Mouse (Mus musculus) megakaryocyte progenitor cell, adult 5-6 weeks (primary cell): ENCODE measurements around the gene Itgb2. TPM values are rescaled to one million over a fixed set of nuclear protein-coding genes. Genes with fewer than 3 reads are reported as not detected.

Experiments used
- ATAC-seq: replicated peaks from 2 replicates; pipeline ENCODE4 v1.8.0; 2016; ENCODE audit warnings: mild to moderate bottlenecking, moderate TSS enrichment, inconsistent platforms; ENCODE audit not compliant: poor library complexity
- total RNA-seq, 2 experiments: library from RNA; stranded (forward) in 1 of 2; stranded (reverse) in 1 of 2; fragments of 157-497, 149-512 nt in 1 of 2; fragments of 200-1000 nt in 1 of 2; gene quantifications; 2 replicates each; pipeline versions ENCODE4 v1.2.3 to v1.2.4; 2015 to 2017

Itgb2 gene
- total RNA-seq, 2 experiments from 2014 or later: 37.2 to 42.0 TPM

DNA sequence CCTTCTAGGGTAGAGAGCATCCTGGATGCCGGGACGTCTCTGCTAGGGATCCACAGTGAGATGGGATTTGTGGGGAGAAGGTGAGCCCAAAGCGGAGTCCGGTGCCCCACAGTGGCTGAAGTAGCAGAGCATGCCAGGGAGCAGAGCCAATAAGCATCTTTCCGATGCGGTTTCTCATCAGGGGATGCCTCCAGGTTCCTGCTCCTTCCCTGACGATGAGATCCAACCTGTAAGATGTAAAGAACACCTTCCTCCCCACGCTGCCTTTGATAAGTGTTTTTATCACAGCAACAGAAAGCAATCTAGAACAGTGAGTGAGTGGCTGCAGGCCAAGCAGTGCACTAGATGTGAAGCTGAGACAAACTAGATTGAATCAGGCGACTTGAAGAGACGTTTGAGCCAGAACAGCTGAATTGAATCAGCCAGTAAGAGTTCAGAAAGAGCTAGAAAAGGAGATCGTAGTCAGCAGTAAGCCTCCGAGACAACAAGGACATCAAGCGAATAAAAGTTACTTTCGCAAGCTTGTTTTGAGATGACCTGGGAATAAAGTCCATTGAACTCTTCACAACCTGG, 13.6 kb upstream of the Itgb2 start:
- ATAC-seq: no peak

DNA sequence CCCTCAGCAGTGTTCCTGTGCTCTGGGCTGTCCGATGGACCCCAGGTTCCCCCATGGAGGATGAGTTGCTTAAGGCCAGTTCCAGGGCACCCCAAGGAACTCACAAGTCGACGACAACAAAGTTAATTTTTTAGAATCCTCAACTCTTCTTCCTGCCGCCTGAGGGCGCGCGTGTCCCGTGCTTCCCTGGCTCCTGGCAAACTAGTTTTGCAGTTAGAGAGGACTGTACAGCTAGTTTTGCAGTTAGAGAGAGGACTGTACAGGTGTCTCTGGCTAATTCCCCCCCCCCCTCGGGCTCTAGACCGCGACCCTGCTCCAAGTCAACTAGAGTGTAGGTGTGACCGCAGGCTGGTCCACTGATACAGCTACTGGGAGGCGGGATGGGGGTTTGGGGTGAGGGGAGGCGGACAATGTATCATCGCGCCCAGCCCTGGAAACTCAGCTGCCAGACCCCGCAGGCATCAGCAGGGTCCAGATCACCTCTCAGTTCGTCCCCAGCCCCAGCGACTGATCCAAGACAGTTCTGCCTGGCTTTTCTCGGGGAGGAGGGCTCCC, 12.9 kb upstream of the Itgb2 start:
- ATAC-seq: peak; percentile 63

DNA sequence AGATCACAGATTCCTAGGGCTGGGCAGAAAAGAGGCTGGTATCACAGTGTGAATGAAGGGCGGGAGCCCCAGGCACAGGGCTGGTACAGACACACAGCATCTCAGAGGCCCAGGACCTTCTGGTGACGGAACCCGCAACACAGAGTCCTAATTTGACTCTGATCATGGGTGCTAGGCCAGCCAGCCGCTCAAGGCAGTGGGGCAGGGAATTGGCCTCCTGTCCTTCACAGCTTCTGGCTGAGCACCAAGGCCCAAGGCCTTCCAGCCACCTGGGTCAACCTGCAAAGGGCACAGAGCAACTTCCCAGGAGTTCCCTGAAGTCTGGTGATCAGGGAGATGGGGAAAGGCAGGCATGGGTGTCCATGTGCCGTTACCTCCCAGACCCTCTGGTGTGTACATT, 12.3 kb upstream of the Itgb2 start:
- no peak for ATAC-seq

DNA sequence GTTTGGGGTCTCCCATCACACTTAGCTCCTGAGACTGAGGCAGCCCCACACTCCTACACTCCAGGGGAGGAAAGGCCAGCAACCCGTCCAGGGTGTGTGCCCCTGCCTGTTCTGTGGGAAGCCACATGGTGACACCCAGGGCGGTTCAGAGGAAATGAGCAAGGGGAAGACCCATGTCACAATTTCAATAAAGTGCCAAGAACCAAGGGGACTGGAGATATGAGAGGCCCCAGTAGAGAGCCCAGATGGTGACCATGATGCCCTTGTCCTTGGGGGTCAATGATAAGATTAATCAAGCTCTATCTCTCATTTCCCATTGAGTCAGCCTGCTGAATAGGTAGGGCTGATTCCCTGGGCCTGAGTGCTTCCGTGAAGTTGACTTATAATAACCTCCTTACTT, 10.9 kb upstream of the Itgb2 start:
- ATAC-seq: no peak

DNA sequence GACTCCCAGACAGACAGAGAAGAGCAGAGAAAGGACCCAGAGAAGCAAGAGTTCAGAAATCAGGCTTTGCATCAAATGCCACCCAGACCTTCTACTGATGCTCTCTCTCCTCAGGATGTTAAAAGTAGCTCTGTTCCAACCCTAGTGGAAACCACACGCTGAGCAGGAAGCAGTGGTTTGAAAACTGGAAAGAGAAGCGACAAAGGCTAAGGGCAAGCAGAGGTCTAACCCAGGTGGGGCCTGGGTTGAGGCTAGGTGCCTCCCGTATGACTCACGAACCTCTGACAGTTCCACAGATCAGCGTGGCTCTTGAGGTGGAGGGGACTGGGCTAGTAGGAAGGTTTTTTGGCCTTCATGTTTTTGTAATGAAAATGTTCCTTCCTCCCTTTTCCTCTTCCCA, 9.6 kb upstream of the Itgb2 start:
- ATAC-seq: no peak

DNA sequence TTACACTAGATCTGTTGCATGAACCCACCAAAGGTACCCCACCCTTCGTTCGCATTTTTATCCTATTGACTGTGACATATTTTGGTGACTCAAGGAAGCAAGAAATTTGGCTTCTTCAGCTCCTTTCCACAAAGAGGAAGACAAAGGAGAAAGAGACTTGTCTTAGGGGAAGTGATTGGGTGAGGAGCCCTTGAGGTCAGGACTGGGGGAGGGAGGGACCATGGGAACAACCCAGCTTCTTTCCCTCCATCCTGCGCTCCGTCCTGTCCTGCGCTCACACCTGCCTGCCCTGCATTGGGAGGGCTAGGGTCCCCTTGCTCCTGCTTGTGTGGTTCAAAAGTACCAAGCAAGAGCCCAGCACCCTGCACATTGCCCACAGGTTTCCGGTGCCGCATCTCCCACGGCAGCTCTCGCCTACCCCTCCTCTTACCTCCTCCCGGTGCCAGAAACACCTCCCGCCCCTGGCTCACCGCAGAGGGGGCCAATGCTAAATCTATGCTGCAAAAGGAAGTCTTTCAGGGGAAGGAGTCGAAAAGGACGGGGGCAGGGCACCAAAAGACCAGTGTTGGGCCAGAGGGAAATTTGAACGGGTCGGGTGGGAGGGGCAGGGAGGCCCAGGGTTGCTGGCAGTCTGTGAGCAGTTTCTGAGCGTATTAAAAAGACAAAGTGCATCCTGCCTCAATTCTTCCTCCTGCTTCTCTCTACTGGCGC, 7.9 kb upstream of the Itgb2 start:
- ATAC-seq: peak; percentile 62

DNA sequence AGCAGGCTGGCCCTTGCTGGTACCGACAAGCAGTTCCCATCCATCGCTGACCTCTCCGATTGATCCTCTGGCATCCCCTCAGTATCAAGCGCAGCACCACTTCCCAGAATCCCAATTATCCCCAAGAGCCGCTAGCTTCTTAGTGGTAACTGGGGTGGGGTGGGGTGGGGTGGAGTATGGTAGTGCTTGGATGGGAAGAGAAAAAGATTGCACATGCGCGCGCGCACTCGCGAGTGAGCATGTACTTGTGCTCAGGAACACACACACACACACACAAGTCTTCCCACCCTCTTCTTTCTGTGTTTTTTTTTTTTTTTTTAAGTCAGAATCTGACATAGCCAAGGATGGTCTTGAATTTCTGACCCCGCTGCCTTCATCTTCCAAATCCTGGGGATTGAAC, 7.3 kb upstream of the Itgb2 start:
- ATAC-seq: no peak

DNA sequence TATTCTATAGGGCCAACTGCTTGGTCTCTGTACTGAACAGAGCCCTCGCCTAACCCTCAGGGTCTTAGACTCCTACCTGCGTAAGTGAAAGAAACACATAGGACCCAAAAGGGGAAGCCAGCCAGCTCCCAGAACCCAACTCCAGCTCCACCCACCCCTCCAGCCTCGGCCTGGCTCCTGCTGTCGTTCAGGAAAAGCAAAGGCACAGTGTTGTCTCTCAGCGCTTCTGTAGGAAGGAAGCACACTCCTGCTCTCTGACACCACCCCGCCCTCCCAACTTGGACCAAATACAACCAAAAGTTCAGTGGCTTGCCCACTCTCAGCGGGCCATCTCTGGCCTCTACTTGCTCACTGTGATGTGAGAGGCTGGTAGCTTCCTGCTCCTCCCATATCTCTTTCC, 6.7 kb upstream of the Itgb2 start:
- ATAC-seq: peak; percentile 30

DNA sequence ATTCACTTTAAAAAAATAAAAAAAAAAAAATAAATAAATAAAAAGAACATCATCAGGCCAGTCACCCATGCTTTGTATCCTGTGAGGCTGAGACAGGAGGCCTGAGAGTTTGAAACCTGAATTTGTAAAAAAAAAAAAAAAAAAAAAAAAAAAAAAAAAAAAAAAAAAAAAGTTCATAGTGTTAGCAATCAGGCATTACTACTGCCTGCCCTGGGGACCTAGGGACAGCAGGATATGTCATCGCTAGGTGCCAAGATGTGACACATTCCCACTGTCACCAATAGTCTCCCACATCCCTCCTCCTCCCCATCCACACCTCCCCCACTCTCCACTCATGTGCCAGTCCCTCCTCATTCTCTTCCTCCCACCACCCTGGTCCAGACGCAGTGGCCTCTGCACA, 3.6 kb upstream of the Itgb2 start:
- no peak for ATAC-seq

DNA sequence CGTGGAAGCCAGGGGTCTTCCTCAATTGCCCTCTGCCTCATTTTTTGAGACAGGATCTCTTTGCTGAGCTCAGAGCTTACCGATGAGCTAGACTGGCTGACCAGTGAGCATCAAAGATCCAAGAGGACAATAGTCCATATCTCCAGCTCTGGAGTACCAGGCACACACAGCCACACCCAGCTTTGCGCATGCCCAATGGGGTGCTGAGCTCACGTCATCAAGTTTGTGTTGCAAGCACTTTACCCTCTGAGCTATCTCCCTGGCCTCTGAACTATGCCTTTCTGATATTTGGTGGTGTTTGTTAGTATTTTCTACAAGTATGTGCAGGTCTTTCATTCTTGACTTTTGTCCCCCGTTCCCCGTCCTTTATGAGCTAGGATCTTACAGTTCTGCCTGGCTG, 1.4 kb upstream of the Itgb2 start:
- ATAC-seq: no peak

DNA sequence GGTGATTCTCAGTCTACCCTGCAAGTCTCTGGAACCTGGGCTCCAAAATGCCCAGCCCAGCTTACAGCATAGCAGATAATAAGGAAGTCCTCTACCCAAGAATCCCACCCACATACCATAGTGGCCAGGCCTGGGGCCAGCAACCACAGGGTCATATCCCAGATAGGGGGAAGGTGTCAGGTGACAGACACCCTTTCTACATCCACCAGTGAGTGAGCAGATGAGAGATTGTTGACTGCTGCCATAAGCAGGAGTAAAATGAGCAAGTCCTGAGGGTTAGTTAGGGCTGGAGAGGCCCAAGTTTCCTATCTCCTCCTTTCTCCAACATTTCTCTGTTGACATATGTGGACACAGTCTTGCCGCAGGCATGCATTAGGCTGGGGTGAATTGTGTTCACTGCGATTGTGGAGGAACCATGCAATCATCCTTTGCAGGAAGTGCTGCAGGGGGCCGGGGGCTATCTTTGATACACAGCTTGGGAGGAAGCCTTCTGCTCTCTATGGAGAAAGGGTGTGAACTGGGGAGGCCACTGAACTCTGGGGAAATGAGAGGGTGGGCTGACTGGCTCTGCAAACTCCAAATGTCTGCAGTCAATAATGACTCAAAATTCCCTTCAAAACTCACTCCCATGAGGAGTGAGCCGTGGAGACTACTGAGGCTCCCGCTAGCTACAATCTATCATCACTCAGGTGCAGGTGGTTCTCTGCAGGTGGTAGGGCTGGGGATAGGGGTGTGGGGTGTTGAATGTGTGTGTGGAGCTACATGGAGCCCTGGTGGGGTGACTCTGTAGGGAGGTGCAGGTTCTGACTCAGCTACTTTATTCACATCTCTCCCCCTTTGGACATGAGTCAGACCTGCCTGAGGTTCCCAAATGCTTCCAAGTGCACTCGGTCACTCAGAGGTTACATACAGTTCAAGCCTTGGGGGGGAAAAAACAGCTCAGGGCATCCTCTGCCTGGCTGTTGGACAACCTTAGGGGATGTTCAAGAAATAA, 1.3 kb downstream of the Itgb2 start:
- peak; percentile 64 for ATAC-seq

DNA sequence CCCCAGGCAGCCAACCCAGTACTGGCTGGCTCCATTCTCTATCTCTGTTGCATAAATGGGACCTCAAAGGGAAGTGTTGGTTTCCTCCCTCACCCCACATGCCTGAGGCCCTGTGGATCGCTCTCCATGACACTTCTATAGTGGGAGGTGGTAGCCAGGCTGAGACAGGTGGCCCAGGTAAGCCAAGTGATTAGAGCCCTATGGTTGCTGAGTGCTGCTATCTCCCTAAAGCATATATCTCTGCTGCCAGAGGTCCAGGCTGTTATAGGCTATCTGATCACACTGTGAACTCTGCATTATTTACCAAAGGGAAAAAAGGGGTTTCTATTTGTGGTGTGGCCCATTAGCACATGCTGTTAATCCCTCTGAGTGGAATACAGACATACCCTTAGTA, 2.0 kb downstream of the Itgb2 start:
- peak; percentile 33 for ATAC-seq

DNA sequence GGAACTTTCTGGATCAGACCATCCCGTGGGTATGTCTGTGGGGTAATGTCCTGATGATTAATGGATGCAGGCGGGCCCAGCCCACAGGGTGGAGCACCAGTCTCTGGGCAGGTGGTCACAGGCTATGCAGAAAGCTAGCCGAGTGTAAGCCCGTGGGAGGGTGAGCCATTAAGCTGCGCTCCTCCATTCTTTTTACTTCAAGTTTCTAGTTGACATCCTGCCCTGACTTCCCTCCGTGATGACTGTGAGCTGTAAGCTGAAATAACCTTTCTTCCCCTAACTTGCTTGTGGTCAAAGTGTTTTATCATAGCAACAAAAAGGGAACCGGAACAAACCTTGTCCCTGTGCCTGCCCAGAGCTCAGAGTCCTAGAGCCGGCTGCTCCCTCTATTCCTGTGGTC, 6.7 kb downstream of the Itgb2 start:
- peak; percentile 72 for ATAC-seq

DNA sequence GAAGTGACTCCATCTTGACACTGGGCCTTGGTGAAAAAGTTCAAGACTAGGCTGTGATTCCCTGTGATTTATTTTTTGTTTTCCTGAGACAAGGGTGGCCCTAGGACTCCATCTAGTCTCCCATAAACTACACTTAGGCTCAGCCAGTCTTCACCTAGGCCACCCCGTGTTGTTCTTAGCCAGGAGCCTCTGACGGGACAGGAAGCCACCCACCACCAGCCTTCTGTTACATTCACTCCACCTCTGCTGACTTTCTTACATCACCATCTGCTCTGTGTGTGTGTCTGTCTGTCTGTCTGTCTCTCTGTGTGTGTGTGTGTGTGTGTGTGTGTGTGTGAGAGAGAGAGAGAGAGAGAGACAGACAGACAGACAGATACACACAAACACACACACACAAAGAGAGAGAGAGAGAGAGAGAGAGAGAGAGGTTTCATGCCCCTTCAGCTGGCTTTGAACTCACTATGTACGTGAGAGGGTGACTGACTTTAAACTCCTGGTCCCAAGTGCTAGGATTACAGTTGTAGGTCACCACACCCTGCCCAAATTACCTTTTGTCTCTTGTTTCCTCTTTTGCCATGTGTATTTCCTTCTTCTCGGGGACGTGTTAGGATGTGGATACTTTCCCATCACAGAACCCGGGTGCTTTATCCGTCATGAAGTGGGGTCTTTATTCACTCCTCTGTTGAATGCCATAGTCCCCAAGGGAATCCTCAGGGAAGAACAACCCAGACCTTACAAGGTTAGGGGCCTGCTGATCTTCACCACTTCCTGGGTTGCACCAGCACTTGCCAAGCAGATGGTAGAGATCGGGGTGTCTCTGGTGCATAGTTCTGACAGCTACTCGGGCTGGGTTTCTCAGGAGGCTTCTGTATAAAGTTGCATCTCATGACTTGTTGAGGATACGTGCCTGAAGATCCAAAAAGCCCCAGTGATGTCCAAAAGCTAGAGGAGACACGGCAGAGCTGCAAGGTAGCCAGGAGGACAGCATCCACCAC, 7.5 kb downstream of the Itgb2 start:
- peak; percentile 18; the same call in 1 of the 2 replicates for ATAC-seq

DNA sequence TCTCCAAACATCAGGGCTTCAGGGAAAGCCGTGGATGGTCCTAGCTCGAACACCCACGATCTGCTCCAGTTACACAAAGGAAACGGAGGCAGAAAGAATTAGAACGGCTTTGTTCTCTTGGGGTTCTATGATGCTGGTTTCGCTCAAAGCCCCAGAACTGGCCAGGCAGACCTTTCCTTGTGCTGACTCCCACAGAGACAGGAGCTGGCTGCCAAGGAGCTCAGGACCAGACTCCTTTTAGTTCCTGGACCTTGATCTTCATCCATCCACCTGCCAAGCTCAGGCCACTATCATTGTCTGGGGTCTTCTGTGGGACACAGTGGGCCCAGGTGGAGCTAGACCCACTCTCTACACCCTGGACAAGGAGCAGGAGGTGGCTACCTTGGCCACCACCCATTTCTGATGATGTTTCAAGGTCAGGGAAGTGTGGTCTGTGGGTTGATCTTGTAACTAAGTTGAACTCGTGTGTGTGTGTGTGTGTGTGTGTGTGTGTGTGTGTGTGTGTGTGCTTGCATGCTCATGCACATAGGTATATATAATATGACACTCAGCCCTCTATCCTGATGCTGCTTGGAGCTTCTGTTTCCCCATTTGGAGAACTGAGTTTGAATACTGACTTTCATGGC, 9.4 kb downstream of the Itgb2 start:
- no peak for ATAC-seq

DNA sequence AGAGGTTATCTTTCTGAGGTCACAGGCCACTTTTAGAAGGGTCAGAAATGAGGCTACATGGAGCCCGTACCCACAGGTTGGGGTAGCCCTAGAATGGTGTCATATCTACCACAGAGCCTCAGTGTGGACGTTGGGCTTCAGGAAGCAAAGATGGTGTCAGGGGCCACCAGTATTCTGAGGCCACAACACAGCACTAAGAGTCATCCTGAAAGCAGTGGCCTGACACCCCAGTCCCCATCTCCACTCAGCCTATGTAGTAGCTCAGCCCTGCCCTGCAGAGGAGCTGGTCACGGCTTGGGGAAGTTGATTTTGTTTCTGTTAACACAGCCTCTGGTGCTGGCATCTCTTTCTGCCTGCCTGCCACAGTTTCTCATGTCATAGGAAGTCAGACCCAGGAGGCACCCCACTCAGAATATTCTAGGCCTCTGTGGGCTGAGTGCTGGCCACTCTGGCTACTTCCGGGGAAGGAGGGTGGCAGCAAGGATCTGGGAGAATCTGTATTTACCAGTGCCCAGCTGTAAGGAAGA, 10.6 kb downstream of the Itgb2 start:
- ATAC-seq: peak; percentile 23

DNA sequence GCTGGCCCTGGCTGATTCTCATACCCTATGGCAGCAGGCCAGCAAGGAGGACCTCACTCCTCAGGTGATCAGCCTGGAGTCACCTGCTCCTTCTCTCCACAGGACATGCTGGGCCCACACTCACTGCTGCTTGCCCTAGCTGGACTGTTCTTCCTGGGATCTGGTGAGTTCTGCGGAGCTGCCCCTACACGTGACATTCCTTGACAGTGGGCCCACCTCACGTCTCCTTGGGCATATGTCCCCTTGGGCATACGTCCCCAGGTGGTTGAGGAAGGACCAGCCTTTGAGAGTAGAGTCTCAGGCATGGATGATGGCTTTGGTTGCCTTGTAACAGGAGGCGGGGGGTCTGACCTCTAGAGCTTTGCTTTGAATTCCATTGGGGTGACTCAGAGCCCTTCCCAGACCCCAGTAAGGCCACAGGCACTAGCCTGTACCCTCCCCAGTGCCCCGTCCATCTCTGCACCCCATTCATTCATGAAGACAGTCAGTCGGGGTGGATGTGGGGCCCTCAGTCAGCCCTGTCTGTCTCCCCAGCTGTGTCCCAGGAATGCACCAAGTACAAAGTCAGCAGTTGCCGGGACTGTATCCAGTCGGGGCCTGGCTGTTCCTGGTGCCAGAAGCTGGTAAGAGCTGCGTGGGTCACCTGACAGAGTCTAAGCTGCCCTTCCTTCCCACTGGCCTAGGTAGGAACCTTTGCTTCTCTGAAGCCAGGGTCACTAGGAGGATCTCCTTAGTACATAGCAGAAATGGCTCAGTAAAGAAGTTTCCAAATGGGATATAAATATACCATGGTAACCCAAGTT, 12.0 kb downstream of the Itgb2 start:
- ATAC-seq: no peak

DNA sequence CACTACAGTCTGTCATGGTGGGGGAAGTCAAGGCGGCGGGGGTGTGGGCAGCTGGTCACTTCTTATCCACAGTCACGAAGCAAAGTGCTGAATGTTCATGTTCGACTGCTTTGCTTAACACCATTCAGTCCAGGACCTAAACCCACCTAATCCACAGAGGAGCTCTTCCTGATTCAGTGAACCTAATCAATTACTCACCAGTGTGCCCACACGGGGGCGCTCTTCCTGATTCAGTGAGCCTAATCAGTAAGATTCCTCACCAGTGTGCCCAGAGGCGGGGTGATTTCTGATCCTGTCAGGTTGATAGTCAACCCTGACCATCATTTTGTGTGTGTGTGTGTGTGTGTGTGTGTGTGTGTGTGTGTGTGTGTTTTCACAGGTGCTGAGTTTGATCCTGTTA, 13.2 kb downstream of the Itgb2 start:
- peak; percentile 58 for ATAC-seq

DNA sequence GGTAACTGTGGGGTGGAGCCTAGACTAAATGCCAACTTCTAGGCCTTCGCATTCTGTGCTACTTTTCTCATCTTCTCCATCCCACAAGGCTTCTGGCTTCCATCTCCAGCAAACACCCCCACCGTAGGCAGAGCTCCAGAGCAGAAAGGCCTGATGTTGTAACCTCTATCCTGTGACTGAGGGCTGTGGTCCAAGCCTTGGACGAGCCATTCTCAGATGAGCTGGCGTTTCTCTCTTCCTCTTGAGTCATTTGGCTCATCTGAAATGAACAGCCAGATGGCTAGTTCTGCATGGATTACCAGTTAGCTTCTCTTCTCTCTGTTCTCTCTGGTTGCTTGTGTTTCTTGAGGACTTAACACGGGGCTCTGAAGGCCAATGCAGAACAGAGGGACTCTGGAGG, 14.9 kb downstream of the Itgb2 start:
- ATAC-seq: peak; percentile 65
